Mouse (Mus musculus) testis, adult 2 months (tissue): ENCODE results near the gene Zbtb7b. TPM values are rescaled to one million over a fixed set of nuclear protein-coding genes. Genes with fewer than 3 reads are reported as not detected.

ENCODE experiments used
- H3K27ac ChIP-seq: fragments of 200-500 bp; 2 replicates; pipeline ENCODE4 v1.5.1; 2012; ENCODE audit warnings: low read depth, low read length; ENCODE audit not compliant: control insufficient read depth, insufficient read depth
- H3K27me3 ChIP-seq: fragments of 200-500 bp; 2 replicates; pipeline ENCODE4 v1.6.1; 2012; ENCODE audit warnings: mild to moderate bottlenecking, low read length, moderate library complexity; ENCODE audit not compliant: control insufficient read depth, insufficient read depth
- H3K36me3 ChIP-seq: fragments of 200-500 bp; 2 replicates; pipeline ENCODE4 v1.6.1; 2012; ENCODE audit warnings: mild to moderate bottlenecking, low read length; ENCODE audit not compliant: control insufficient read depth, insufficient read depth
- H3K4me1 ChIP-seq: fragments of 200-500 bp; 2 replicates; pipeline ENCODE4 v1.6.1; 2012; ENCODE audit warnings: low read length; ENCODE audit not compliant: control insufficient read depth, insufficient read depth
- H3K4me3 ChIP-seq: fragments of 200-500 bp; 2 replicates; pipeline ENCODE4 v1.5.1; 2012; ENCODE audit warnings: low read depth, mild to moderate bottlenecking, low read length, moderate library complexity, mixed read lengths; ENCODE audit not compliant: control insufficient read depth
- CTCF ChIP-seq: fragments of 200-500 bp; IDR thresholded peaks from 2 replicates; pipeline ENCODE4 v1.5.1; 2012; ENCODE audit warnings: low read depth, mild to moderate bottlenecking, inconsistent platforms, low read length, moderate library complexity; ENCODE audit not compliant: control insufficient read depth, insufficient read depth, insufficient replicate concordance
- POLR2A ChIP-seq: fragments of 200-500 bp; IDR thresholded peaks from 2 replicates; pipeline ENCODE4 v1.6.1; 2012; ENCODE audit warnings: low read depth, mild to moderate bottlenecking, inconsistent platforms, low read length, moderate library complexity; ENCODE audit not compliant: control insufficient read depth
- polyA plus RNA-seq: library from polyadenylated mRNA; depleted of rRNA; stranded (reverse); fragments of >200 nt; gene quantifications from 2 replicates; pipeline ENCODE4 v1.2.3, GENCODE M21; 2012

Gene Zbtb7b
- polyA plus RNA-seq, 1 experiment: 4.4 TPM

DNA sequence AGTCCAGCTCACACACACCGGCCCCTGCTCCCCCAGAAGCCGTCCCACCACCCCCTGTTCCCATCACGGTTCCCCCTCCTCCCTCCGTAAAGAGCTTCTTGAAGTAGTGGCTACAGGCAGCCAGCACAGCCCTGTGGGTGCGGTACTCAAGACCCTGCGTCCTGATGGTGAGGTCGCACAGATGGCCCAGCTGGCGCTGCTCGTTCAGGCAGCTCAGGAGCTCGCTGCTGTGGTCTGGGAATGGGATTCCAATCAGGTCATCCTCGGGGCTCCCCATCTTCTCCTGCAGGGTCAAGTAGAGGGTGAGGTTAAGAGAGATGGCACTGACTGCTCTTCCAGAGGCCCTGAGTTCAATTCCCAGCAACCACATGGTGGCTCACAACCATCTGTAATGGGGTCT lies 13.3 kb downstream of the Zbtb7b start:
- Histone ChIP-seq H3K4me1 (peaks cover 7% of the 10 kb centered on the region), H3K4me3 (no peak overlapping the region), H3K36me3 (no peaks in the 10 kb centered on the region), H3K27me3 (no peaks in the 10 kb centered on the region), H3K27ac (no peak overlapping the region)
- TF ChIP-seq POLR2A (no peak), CTCF (no peak)

DNA sequence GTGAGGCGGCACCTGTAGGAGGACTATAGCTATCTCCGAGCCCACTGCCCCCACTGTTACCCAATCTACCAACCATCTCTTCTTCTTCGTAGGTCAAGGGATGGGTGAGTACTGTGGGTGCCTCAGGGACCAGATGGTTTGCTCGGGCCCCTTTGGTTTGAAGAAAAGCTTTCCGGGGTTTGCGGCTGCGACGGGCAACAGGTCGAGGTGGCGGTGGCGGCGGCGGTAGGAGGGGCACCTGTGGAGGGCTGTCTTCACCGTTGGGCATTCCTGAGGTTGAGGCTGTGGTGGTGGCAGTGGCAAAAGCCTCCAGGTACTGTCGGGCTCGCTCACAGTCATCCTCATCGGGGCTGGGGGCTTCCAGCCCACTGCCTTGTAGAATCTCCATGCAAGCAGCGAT lies 13.9 kb downstream of the Zbtb7b start:
- no peak for TF ChIP-seq CTCF
- TF ChIP-seq POLR2A: no peak
- no peaks in the 10 kb centered on the region for H3K36me3 ChIP-seq
- H3K4me1 ChIP-seq: peaks cover 7% of the 10 kb centered on the region
- no peak overlapping the region for H3K27ac ChIP-seq
- H3K4me3 ChIP-seq: no peak overlapping the region
- no peaks in the 10 kb centered on the region for H3K27me3 ChIP-seq

GRCm38 (mm10) chr3:89380291-89380690 lies 14.3 kb downstream of the Zbtb7b start:
- H3K27me3 ChIP-seq: no peaks in the 10 kb centered on the region
- peaks cover 7% of the 10 kb centered on the region for H3K4me1 ChIP-seq
- H3K4me3 ChIP-seq: no peak overlapping the region
- no peaks in the 10 kb centered on the region for H3K36me3 ChIP-seq
- no peak for TF ChIP-seq POLR2A
- no peak for TF ChIP-seq CTCF
- H3K27ac ChIP-seq: no peak overlapping the region

GRCm38 (mm10) chr3:89379388-89380131 lies 15.0 kb downstream of the Zbtb7b start:
- no peak overlapping the region for H3K4me3 ChIP-seq
- H3K4me1 ChIP-seq: peaks cover 7% of the 10 kb centered on the region
- no peak overlapping the region for H3K27ac ChIP-seq
- H3K27me3 ChIP-seq: no peaks in the 10 kb centered on the region
- no peaks in the 10 kb centered on the region for H3K36me3 ChIP-seq
- TF ChIP-seq CTCF (no peak), POLR2A (no peak)

GRCm38 (mm10) chr3:89378394-89379067 lies 16.0 kb downstream of the Zbtb7b start:
- peak overlapping the region; percentile 69 for H3K4me3 ChIP-seq
- no peak overlapping the region for H3K27ac ChIP-seq
- H3K4me1 ChIP-seq: peaks cover 7% of the 10 kb centered on the region
- TF ChIP-seq POLR2A: no peak
- peak; percentile 97 for TF ChIP-seq CTCF
- H3K27me3 ChIP-seq: no peaks in the 10 kb centered on the region
- H3K36me3 ChIP-seq: no peaks in the 10 kb centered on the region

- Histone ChIP-seq H3K27me3 (no peaks in the 10 kb centered on the region), H3K27ac (no peak overlapping the region), H3K4me3 (no peak overlapping the region), H3K36me3 (no peaks in the 10 kb centered on the region), H3K4me1 (peaks cover 10% of the 10 kb centered on the region)
- TF ChIP-seq POLR2A (no peak), CTCF (no peak)
These were observed 16.7 kb downstream of the Zbtb7b start for GRCm38 (mm10) chr3:89377831-89378230.

DNA sequence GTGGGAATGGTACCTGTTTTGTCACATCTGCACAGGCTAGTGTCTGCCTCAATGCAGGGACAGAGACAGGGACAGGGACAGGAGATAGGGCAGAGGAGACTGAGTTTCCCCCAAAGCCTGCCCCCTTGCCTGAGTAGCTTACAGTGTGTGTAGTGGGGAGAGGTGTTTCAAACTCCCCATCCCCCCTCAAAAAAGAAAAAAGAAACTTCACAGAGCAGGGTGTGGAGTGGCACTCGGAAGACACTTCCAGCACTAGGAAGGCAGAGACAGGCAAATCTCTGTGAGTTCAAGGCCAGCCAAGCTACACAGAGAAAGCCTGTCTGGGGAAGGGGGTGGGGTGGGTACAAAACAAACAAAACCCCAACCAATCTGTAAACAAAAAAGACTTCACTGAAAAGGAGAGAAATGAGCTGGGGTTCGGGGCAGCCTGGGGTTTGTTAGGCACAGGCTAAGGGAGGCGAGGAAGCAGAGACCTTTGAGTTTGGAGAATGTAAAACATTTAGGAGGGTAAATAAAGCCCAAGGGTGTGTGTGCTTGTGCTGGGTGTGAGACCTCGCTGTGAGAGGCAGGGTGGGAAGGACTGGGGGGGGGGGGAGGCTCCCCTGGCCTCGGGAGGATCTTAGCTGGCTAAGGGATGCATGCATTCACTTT lies 20.9 kb downstream of the Zbtb7b start:
- no peak overlapping the region for H3K27ac ChIP-seq
- H3K4me1 ChIP-seq: peaks cover 10% of the 10 kb centered on the region
- H3K4me3 ChIP-seq: no peak overlapping the region
- H3K36me3 ChIP-seq: no peaks in the 10 kb centered on the region
- H3K27me3 ChIP-seq: no peaks in the 10 kb centered on the region
- TF ChIP-seq CTCF (no peak), POLR2A (no peak)
